Mouse (Mus musculus) cerebellum, adult (tissue): ENCODE measurements around the gene Tia1.

Experiments
- ATAC-seq: cut with Nextera tagmentation; 2 replicates; pipeline ENCODE4 v1.9.2; 2017; ENCODE audit warnings: mild to moderate bottlenecking, moderate library complexity, mixed read lengths; ENCODE audit not compliant: insufficient number of reproducible peaks, low FRiP score, low TSS enrichment

Gene Tia1

GRCm38 (mm10) chr6:86420491-86420890 is 16.5 kb downstream of the Tia1 start:
- ATAC-seq: no peak

DNA sequence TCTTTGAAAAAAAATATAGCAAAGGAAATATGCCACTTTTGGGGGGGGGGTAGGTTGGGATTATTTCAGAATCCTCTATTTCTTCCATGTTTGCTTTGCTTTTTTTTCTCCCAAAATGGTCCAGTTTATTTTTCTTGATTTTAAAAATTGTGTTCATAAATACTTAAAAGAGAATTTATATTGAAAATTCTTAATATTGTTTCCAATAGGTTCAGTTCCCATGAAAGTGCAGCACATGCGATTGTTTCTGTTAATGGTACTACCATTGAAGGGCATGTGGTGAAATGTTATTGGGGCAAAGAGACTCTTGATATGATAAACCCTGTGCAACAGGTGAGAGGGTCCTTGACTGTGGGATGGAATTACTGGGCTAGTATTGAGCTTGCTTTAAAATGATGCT is 22.3 kb downstream of the Tia1 start, which contains the start of gene Gm44790:
Gene Gm44790, plus strand, starts transcription at position 301 of the 400 bp plus-strand sequence.
- no peak for ATAC-seq

DNA sequence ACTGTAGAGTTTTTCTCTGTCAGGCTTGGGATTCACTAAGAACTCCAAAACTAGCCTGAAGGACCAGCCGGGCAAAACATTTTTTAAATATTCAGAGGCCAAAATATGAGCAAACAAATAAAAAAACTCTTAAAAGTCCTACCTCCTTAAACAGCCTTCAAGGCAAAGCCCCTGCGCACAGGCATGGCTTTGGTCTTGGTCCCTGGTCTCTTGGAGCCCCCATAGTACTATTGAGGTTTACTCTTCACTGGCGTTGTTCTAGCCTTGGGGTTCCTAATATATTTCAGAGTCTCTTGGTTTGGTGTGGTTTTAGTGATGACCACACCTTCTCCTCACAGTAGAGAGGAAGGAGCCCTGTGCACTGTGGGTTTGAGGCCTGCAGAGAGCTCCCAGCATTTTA is 27.5 kb downstream of the Tia1 start:
- no peak for ATAC-seq

DNA sequence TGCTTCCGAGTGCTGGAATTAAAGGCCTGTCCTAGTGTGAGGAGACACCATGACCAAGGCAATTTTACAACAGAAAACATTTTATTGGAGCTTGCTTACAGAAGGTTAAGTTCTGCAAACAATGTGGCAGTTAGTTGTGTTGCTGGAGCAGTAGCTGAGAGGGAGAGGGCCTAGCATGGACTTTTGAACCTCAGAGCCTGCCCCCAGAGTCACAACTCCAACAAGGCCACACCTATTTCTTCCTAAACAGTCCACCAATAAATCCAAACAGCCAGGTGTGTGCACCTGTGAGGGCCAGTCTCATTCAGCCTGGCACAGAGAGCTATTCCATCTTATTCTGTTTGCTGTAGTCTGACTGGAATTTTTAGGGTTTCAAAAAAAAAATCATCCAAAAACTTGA is 29.7 kb downstream of the Tia1 start:
- no peak for ATAC-seq

- peak; percentile 24; the same call in 1 of the 2 replicates for ATAC-seq
Observed at GRCm38 (mm10) chr6:86437711-86438110, 33.7 kb downstream of the Tia1 start.

- ATAC-seq: peak; percentile 93
Observed at GRCm38 (mm10) chr6:86438272-86439118, 34.5 kb downstream of the Tia1 start, which contains the start of gene C87436. Gene C87436, plus strand, starts transcription at chr6:86438374.

GRCm38 (mm10) chr6:86439119-86439496 is 35.1 kb downstream of the Tia1 start:
- no peak for ATAC-seq

GRCm38 (mm10) chr6:86439531-86439930 is 35.5 kb downstream of the Tia1 start:
- ATAC-seq: no peak

GRCm38 (mm10) chr6:86441571-86441970 is 37.6 kb downstream of the Tia1 start:
- ATAC-seq: no peak

- no peak for ATAC-seq
Observed at GRCm38 (mm10) chr6:86445551-86445950, 41.5 kb downstream of the Tia1 start.

DNA sequence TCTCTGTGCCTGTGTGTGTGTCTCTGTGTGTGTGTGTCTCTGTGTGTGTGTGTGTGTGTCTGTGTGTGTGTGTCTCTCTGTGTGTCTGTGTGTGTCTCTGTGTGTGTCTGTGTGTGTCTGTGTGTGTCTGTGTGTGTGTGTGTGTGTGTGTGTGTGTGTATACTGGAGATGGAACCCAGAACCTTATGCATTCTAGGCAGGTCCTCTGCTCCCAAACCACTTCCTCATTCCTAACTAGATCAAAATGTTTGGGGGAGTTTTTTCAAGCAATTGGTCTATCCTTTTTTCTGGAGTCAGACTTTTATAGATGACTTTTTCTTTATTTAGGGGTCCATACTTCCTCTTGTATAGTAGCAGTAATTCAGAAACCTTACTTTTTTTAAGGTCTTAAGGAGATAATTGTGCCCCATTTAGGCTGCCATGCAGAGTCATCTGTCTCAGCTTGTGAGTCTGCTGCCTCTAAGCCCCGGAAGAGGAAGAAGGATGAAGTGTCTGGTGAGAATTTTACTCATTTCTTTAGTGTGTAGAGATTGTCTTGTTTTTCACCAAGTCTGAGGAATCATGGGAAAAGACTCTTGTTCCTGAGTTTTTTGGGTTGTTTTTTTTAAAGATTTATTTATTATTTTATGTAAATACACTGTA is 43.0 kb downstream of the Tia1 start:
- ATAC-seq: no peak

GRCm38 (mm10) chr6:86456727-86457126 is 52.7 kb downstream of the Tia1 start:
- no peak for ATAC-seq

DNA sequence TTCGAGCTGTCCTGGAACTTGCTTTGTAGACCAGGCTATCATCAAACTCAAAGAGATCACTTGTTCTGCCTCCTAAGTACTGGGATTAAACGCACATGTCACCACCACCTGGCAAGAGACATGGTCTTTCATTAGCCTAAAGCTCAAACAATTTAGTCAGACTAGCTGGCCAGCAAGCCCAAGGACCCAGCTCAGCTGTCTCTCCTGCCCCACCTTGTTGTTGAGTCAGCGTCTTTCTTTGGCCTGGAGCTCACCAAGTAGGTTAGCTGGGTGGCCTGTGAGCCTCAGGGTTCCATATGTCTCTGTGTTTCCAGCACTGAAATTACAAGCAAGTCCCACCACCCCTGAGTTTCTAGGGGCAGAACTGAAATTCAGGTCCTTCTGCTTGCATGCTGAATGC is 59.1 kb downstream of the Tia1 start:
- no peak; the same call in 1 of the 2 replicates for ATAC-seq

DNA sequence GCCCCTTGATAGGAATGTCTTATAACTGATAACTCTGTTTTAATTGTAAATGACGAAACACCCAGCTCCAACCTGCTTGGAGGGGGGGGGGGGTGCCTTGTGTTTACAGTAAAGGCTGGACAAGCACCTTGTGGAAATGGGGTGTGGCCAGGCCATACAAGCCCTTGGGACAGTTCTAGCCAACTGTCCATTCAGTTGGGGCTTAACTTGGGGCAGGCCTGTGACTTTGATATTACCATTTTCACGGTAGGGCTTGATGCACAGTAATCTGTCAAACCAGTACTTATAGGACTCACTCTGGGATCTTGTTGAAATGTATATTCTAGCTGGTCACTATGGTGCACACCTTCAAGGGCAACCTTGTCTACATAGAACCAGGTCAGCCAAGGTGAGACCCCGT is 67.3 kb downstream of the Tia1 start:
- no peak for ATAC-seq

DNA sequence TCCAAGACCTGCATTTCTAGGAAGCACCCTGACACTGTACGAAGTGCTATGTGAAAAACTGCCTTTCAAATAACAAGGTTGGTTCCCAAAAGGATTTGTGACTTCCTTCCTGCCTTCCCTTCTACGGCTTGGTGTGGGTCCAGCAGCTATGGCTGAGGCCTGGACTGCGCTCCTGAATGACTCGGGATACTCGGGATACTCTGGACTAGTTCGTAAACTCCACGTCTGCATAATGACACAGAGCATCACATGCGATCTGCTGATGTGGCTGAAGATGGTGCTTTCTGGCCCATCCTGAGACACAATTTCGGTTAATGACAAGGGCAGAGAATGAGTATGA is 67.7 kb downstream of the Tia1 start:
- no peak for ATAC-seq

- ATAC-seq: peak; percentile 85
Observed at GRCm38 (mm10) chr6:86472100-86472955, 68.3 kb downstream of the Tia1 start.

- ATAC-seq: no peak
Observed at GRCm38 (mm10) chr6:86473077-86473476, 69.1 kb downstream of the Tia1 start.

- ATAC-seq: no peak
Observed at GRCm38 (mm10) chr6:86474072-86474471, 70.1 kb downstream of the Tia1 start.

GRCm38 (mm10) chr6:86474646-86475181 is 70.7 kb downstream of the Tia1 start:
- ATAC-seq: no peak

DNA sequence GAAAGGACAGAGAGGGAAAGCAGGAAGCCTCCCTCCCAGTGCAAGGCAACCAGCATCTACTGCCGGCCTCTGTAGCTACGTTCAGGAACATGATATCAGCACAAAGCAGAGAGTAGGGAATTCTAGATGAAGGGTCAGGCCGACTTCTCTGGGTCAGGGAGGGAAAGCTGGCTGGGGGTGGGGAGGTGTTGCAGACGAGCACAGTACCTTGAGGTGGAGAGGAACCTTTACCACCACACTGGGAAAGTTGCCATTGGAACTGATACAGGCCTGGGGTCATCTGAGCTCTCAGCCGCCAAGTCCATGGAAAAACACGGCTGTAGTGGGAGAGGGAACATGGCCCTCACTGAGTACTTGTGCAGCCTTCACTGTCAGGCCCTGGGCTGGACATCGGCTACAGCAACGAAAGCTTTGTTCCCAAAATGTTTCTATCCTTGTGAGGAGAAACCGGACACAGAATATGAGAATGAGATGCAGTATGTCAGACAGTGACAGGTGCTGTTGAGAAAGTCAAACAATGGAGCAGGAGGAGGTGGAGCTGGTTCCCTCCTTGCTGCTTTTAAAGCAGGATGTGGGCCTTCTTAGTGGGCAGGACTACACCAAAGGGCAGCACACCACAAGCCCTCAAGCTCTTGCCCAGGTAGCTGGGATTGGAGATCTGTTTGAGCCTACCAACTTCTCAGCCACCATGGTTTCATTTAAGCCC is 71.6 kb downstream of the Tia1 start:
- ATAC-seq: no peak
